Mouse (Mus musculus) limb, embryonic 12.5 days (tissue): ENCODE measurements around the gene Cers3. TPM values are rescaled to one million over a fixed set of nuclear protein-coding genes. Genes with fewer than 3 reads are reported as not detected.

ENCODE experiments used
- ATAC-seq: fragments of 200-750 bp; cut with Nextera tagmentation; 2 replicates; pipeline ENCODE4 v1.8.0; 2017; ENCODE audit warnings: low read depth, moderate TSS enrichment; ENCODE audit not compliant: insufficient number of reproducible peaks, insufficient read depth, low FRiP score, low TSS enrichment
- H3K27ac ChIP-seq: fragments of 300-500 bp; sonication (generic); 2 replicates; pipeline ENCODE4 v1.5.1; 2016; ENCODE audit warnings: mild to moderate bottlenecking, moderate library complexity
- H3K27me3 ChIP-seq: fragments of 300-500 bp; sonication (generic); 2 replicates; pipeline ENCODE4 v1.6.1; 2016; ENCODE audit warnings: mild to moderate bottlenecking, moderate library complexity
- H3K36me3 ChIP-seq: fragments of 300-500 bp; sonication (generic); 2 replicates; pipeline ENCODE4 v1.6.1; 2016; ENCODE audit warnings: mild to moderate bottlenecking, moderate library complexity
- H3K4me1 ChIP-seq: fragments of 300-500 bp; sonication (generic); replicated peaks from 2 replicates; pipeline ENCODE4 v1.6.1; 2016
- H3K4me2 ChIP-seq: fragments of 300-500 bp; sonication (generic); 2 replicates; pipeline ENCODE4 v1.6.1; 2016; ENCODE audit warnings: mild to moderate bottlenecking, moderate library complexity
- H3K4me3 ChIP-seq: fragments of 300-500 bp; sonication (generic); replicated peaks from 2 replicates; pipeline ENCODE4 v1.5.1; 2016; ENCODE audit warnings: mild to moderate bottlenecking
- H3K9ac ChIP-seq: fragments of 300-500 bp; sonication (generic); replicated peaks from 2 replicates; pipeline ENCODE4 v1.6.1; 2016; ENCODE audit warnings: mild to moderate bottlenecking, moderate library complexity
- H3K9me3 ChIP-seq: fragments of 300-500 bp; sonication (generic); 2 replicates; pipeline ENCODE4 v1.6.1; 2016; ENCODE audit warnings: mild to moderate bottlenecking, moderate library complexity
- WGBS: fragments of 180-500 bp; shearing (Covaris S2); methylation state at CpG from one replicate; pipeline ENCODE4 v1.1.7; 2016; 5-methylcytosine and 5-hydroxymethylcytosine counted together
- polyA plus RNA-seq: library from polyadenylated mRNA; unstranded; fragments of >200 nt; fragmentation: Nextera tagmentation; extraction: Ambion mirVana; gene quantifications from 2 replicates; pipeline ENCODE4 v1.2.1, GENCODE M21; 2016

Gene Cers3
- polyA plus RNA-seq, 1 experiment from 2014 or later = 2.7 TPM

DNA sequence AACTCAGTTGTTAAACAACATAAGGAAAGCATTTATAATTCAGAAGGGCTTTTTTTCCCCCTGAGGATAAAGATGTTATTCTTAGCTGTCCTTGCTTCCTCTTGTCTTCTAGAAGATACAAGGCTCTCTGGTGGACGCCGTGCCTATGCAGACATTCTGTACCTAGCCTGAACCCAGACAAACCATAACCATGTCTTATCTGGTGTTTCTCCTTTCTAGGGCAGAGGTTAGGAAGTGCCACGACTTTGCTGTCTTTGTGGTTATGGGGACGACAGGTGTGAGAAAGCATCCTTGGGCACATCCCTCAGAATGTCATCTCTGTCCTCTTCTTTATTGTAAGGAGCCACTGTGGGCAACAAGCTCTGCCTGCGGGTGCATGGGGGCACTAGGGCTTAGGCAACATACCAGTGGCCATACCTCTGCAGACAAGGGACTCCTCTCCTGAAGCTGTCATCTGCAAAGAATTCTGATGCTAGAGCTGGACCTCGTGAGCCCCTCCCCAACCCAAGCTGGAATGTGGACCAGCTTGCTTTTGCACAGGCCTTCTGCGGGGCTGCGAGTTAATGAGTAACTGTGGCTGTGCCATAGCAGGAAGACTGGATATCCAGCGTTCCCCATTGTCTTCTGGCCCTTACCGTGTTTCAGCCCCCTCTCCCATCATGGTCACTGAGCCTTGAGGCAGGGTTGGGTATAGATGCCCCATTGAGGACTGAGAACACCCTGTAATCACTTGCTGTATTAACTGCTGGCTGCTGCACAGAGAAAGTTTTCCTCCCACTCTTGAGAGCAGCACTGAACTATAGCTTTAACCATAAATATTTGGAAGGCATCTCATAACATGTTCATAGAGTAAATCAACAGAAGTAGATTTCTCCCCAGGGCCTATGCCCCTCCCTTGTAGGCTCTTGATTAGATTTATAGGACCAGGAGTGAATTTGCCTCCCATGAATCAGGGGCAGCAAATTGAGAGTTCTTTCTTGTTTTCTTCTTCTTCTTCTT, 36.9 kb downstream of the Cers3 start:
- H3K4me3 ChIP-seq = no peak overlapping the region
- ATAC-seq = no peak

DNA sequence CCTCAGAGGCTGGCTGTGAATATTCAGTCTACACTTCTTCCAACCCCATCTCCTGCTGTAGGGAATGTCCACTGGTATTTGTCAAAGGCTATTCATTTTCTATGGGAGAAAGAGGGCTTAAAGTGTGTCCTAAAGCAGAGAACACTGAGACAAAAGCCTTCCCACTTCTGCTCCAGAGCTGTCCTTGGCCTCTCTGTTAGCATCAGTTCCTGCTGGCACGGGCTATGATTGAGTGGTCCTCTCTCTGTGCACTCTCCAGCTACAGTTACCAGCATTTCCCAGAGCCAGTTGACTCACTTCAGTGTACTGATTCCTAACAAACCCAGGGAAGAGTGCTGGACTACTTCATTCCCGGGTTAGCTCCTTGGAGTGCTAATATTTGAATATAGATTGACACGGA, 43.2 kb downstream of the Cers3 start:
- H3K4me2 ChIP-seq = no peak overlapping the region
- H3K4me1 ChIP-seq = peaks cover 18% of the 10 kb centered on the region
- H3K27me3 ChIP-seq = no peaks in the 10 kb centered on the region
- H3K36me3 ChIP-seq = no peaks in the 10 kb centered on the region
- H3K9me3 ChIP-seq = no peaks in the 10 kb centered on the region
- 84% methylated on average over 3 of the region's 3 CpGs for WGBS
- H3K27ac ChIP-seq = no peak overlapping the region
- H3K4me3 ChIP-seq = no peak overlapping the region
- H3K9ac ChIP-seq = no peak overlapping the region
- ATAC-seq = no peak

More for the DNA sequence above, 36.9 kb downstream of the Cers3 start:
- H3K27me3 ChIP-seq = no peaks in the 10 kb centered on the region
- no peaks in the 10 kb centered on the region for H3K9me3 ChIP-seq
- H3K4me2 ChIP-seq = no peak overlapping the region
- peaks cover 9% of the 10 kb centered on the region; the same call in 1 of the 2 replicates for H3K4me1 ChIP-seq
- H3K27ac ChIP-seq = 0 out of 2 replicates have a peak overlapping the region, but pooled peaks have one; percentile 1
- 74% methylated on average over 10 of the region's 10 CpGs for WGBS
- H3K9ac ChIP-seq = no peak overlapping the region
- H3K36me3 ChIP-seq = no peaks in the 10 kb centered on the region

DNA sequence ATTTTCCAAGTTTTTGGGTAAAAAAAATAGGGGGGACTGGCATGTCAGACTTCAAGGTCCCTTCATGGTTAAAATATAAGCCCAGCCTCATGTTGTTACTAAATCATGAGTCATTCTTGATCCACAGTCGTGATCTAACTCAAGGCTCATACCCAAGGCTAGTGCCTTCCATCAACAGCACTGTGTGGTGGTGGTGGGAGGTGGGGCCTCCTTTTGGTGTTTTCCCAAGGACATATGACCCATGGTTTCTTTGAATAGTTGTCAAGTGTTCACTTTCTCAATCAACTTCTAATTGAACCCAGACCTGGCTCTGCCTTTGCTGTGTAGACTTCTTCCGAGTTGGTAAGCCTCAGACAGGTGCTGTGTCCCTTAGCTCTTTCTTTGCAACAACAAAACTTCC, 44.5 kb downstream of the Cers3 start:
- Histone ChIP-seq H3K4me3 (no peak overlapping the region), H3K27ac (no peak overlapping the region), H3K9ac (no peak overlapping the region), H3K36me3 (no peaks in the 10 kb centered on the region), H3K4me1 (peaks cover 28% of the 10 kb centered on the region), H3K27me3 (no peaks in the 10 kb centered on the region), H3K4me2 (no peak overlapping the region), H3K9me3 (no peaks in the 10 kb centered on the region)
- WGBS = 49% methylated on average over 2 of the region's 2 CpGs
- no peak for ATAC-seq

DNA sequence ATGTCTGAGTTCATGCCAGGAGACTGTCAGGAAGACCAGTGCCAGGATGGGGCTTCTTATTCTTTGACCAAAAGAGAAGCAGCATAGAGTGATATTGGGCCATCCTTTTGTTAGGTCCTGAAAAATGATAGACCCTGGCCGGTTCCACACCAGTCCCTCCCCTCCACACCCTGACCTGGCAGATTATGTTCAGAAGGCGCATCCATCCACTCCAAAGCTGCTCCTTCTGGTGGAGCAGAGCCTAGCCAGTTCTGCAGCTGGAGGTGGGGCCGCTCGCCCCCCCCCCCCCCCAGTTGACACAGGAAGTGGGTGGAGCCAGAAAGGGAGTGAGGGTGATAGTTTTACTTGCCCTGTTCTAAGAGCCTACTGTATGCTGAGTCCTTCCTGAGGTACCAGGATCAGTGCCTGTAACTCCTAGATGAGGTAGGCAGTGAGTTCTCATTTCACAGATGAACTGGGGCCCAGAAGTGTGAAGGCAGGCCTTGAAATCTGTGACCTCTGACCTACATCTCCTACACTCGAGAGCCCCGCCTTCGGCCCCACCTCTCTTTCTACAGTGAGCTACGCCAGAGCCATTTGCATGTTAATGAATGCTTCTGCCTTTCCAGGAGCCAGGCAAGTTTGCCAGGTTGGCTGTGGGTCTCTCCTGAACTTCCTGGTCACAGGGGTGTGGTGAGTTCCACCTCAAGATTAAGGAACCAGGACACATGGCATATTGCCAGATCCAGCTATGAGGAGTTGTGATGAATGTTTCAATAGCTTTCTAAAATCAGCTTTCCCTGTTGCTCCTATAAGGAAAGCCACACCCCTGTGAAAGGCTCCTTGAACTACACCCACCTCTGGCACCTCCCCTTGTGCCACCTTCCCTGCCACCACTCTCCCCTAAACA, 46.8 kb downstream of the Cers3 start:
- Histone ChIP-seq H3K36me3 (no peaks in the 10 kb centered on the region), H3K4me2 (no peak overlapping the region), H3K27ac (no peak overlapping the region), H3K4me3 (no peak overlapping the region), H3K4me1 (peaks cover 24% of the 10 kb centered on the region), H3K9me3 (no peaks in the 10 kb centered on the region), H3K9ac (no peak overlapping the region), H3K27me3 (no peaks in the 10 kb centered on the region)
- WGBS = 26% methylated on average over 8 of the region's 8 CpGs
- peak; percentile 27; the same call in 1 of the 2 replicates for ATAC-seq

DNA sequence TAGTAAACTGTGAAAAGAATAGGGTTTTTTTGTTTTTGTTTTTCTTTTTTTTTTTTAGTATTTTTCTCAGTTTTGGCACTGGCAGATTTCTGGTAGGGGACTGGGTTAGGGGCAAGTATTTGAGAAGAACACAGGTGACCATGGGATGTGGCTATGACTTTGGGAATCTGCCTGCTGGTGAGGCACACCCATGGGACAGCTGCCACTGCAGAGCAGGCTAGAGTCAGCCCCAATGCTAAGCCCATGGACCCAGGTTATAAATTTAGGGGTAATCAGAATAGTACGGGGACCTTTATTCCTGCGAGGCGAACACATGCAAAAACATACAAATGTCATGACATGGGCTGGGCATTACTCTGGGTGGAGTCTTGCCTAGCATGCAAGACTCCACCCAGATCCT, 47.7 kb downstream of the Cers3 start:
- no peaks in the 10 kb centered on the region for H3K9me3 ChIP-seq
- H3K4me3 ChIP-seq = no peak overlapping the region
- WGBS = 86% methylated on average over 3 of the region's 3 CpGs
- ATAC-seq = no peak
- peaks cover 23% of the 10 kb centered on the region for H3K4me1 ChIP-seq
- no peak overlapping the region for H3K9ac ChIP-seq
- no peak overlapping the region for H3K4me2 ChIP-seq
- H3K27ac ChIP-seq = no peak overlapping the region
- H3K27me3 ChIP-seq = no peaks in the 10 kb centered on the region
- no peaks in the 10 kb centered on the region for H3K36me3 ChIP-seq

DNA sequence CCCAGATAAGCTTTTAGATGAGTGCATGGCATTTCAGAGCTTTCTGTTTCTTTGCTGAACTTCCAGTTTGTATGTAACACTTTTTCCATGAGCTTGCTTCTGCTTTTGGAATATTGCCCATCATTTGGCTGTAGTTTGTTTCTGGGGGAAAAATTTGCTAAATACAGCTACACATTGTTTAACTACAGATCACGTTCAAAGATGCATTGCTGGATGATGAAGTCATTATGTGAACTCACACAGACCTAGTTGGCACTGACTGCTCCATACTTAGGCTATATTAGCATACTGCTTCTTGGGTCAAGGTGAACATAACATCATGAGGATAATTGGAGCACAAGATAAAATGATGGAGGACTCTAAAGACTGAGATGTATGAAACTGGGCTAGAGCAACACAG, 53.6 kb downstream of the Cers3 start:
- Histone ChIP-seq H3K9me3 (no peaks in the 10 kb centered on the region), H3K4me3 (no peak overlapping the region), H3K4me2 (no peak overlapping the region), H3K27ac (no peak overlapping the region), H3K4me1 (peaks cover 19% of the 10 kb centered on the region), H3K36me3 (no peaks in the 10 kb centered on the region), H3K27me3 (no peaks in the 10 kb centered on the region), H3K9ac (no peak overlapping the region)
- ATAC-seq = no peak
- WGBS = 60% methylated on average over 1 of the region's 1 CpGs

DNA sequence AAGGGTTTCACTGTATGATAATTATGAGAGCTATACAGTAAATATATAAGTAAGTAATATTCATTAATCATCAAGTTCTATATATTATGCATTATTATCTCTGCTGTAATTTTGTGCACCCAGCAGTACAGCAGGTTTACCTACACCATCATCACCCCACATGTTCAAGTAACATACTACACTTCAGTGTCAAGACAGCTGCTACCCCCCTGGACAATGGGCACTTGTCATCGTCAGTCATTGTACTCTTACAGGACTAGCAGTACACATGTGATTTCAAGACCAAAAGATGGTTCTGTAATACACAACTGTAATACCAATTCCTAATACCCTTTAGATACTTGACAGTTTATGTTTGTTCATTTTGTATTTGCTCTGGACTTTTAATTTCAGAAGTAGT, 54.0 kb downstream of the Cers3 start:
- no peaks in the 10 kb centered on the region for H3K9me3 ChIP-seq
- H3K27ac ChIP-seq = no peak overlapping the region
- H3K36me3 ChIP-seq = no peaks in the 10 kb centered on the region
- H3K9ac ChIP-seq = no peak overlapping the region
- no peaks in the 10 kb centered on the region for H3K27me3 ChIP-seq
- 93% methylated on average over 1 of the region's 1 CpGs for WGBS
- H3K4me3 ChIP-seq = no peak overlapping the region
- H3K4me1 ChIP-seq = peaks cover 20% of the 10 kb centered on the region
- no peak overlapping the region for H3K4me2 ChIP-seq
- no peak for ATAC-seq

DNA sequence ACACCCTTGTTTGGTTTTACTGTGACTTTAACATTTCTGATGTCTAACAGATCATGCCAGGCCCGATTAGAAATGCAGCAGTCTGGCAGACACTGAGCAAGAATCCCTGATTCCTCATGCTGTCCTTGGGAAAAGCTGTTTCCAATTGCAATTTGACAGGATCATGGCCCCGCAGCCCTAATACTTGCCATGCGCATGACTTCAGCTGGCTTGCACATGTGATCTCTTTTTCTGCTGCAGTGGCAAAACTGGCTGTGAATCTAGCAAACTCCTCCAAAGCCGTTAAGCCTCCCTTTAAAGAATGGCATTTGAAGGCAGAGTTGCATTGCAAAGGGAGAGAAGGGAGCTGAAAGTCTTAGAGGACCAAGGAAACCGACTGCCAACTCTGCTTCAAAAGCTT, 55.5 kb downstream of the Cers3 start:
- Histone ChIP-seq H3K36me3 (no peaks in the 10 kb centered on the region), H3K9me3 (no peaks in the 10 kb centered on the region), H3K27ac (peak overlapping the region; percentile 2; the same call in 1 of the 2 replicates), H3K27me3 (no peaks in the 10 kb centered on the region), H3K4me2 (no peak overlapping the region), H3K4me3 (no peak overlapping the region), H3K9ac (no peak overlapping the region), H3K4me1 (peaks cover 24% of the 10 kb centered on the region)
- no peak for ATAC-seq
- 20% methylated on average over 5 of the region's 5 CpGs for WGBS

DNA sequence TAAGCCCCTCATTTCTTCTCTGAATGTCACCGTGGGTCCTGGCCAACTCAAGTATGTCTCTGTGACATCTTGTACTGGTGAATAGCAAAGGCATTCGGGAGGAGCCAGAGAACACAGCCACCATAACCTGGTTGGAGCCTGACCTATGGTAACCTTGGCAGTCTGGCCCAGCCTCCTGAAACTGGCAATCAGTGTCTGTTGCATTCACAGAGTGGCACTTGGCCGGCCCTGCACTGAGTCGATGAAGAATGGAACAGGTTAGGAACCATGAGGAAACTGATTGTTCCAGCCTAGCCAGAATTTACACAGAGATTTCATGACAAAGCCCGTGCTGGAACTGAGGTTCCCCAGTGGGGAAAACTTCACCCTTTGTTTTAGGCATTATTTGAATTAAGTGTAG, 57.5 kb downstream of the Cers3 start:
- Histone ChIP-seq H3K9me3 (no peaks in the 10 kb centered on the region), H3K4me3 (no peak overlapping the region), H3K36me3 (no peaks in the 10 kb centered on the region), H3K9ac (no peak overlapping the region), H3K27ac (no peak overlapping the region), H3K27me3 (no peaks in the 10 kb centered on the region), H3K4me1 (peaks cover 28% of the 10 kb centered on the region), H3K4me2 (no peak overlapping the region)
- no peak for ATAC-seq
- 81% methylated on average over 5 of the region's 5 CpGs for WGBS

DNA sequence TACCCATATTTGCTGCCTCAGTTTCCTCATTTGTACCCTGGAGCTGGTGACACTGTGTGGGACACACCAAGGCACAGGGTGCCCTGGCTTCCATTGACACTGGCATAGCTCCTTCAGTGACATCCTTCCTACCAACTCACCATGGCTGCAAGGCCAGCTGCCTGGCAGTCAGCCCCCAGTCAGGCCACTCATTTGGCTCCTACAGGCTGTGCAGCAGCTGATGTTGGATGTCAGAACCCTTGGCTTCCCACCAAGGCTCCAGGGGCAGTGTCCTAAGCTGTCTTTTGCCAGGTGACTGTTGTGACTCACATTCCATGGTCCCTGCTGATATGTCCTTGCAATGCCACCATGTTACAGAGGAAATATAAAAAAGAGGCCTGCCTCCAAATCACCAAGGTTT, 58.5 kb downstream of the Cers3 start:
- Histone ChIP-seq H3K4me1 (peaks cover 28% of the 10 kb centered on the region), H3K4me3 (no peak overlapping the region), H3K9me3 (no peaks in the 10 kb centered on the region), H3K27me3 (no peaks in the 10 kb centered on the region), H3K4me2 (no peak overlapping the region), H3K9ac (no peak overlapping the region), H3K27ac (no peak overlapping the region), H3K36me3 (no peaks in the 10 kb centered on the region)
- no peak for ATAC-seq

DNA sequence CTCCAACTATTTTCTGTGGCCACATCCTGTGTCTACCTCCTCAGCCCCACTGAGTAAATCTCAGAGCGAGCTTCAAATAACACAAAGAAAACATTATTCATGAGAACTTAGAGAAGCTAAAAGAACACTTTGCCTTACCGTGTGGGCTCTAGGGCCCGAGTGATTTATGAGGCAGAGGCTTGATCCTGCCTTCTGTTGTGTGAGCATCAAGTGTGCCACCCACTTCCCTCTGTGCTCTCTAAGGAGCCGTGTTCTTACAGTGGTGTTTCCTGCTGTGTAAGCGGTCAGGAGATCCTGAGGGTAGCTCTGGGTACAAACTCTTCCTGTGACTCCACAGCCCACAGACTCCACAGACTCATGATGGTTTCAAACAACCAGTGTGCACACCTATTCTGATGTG, 60.5 kb downstream of the Cers3 start:
- ATAC-seq = no peak
- Histone ChIP-seq H3K4me1 (peaks cover 24% of the 10 kb centered on the region), H3K27ac (no peak overlapping the region), H3K36me3 (no peaks in the 10 kb centered on the region), H3K9ac (no peak overlapping the region), H3K9me3 (no peaks in the 10 kb centered on the region), H3K4me3 (no peak overlapping the region), H3K27me3 (no peaks in the 10 kb centered on the region), H3K4me2 (no peak overlapping the region)
- 42% methylated on average over 5 of the region's 5 CpGs for WGBS
